Mouse (Mus musculus) lung, postnatal 0 days (tissue): ENCODE measurements at regions not wholly inside any gene's neighbourhood (a gene's known extent, or its start where the extent isn't known, plus 50 kb on each side); places are given as distances from the start of the nearest gene placed in this dataset.
A peak's percentile ranks its signal among the peaks of the same experiment; 100 is the strongest.

Experiments
- ATAC-seq: fragments of 200-750 bp; cut with Nextera tagmentation; 2 replicates; pipeline ENCODE4 v1.8.0; 2017; ENCODE audit warnings: moderate library complexity
- DNase-seq: peaks from one replicate; pipeline ENCODE4 v3.0.0-alpha.2; 2016; ENCODE audit warnings: low spot score
- H3K27ac ChIP-seq: fragments of 300-500 bp; sonication (generic); 2 replicates; pipeline ENCODE4 v1.5.1; 2014; ENCODE audit warnings: antibody characterized with exemption, mild to moderate bottlenecking, low read length, mixed read lengths
- H3K27me3 ChIP-seq: fragments of 300-500 bp; sonication (generic); replicated peaks from 2 replicates; pipeline ENCODE4 v1.6.1; 2014; ENCODE audit warnings: low read length, mixed read lengths; ENCODE audit not compliant: insufficient read depth
- H3K36me3 ChIP-seq: fragments of 300-500 bp; sonication (generic); 2 replicates; pipeline ENCODE4 v1.6.1; 2014; ENCODE audit warnings: low read length, mixed read lengths; ENCODE audit not compliant: insufficient read depth
- H3K4me1 ChIP-seq: fragments of 300-500 bp; sonication (generic); 2 replicates; pipeline ENCODE4 v1.6.1; 2014; ENCODE audit warnings: antibody characterized with exemption, low read depth, low read length, mixed read lengths; ENCODE audit not compliant: insufficient read depth
- H3K4me2 ChIP-seq: fragments of 300-500 bp; sonication (generic); replicated peaks from 2 replicates; pipeline ENCODE4 v1.6.1; 2014; ENCODE audit warnings: low read depth, mild to moderate bottlenecking, low read length, moderate library complexity, mixed read lengths
- H3K4me3 ChIP-seq: fragments of 300-500 bp; sonication (generic); 2 replicates; pipeline ENCODE4 v1.5.1; 2014; ENCODE audit warnings: low read depth, low read length
- H3K9ac ChIP-seq: fragments of 300-500 bp; sonication (generic); replicated peaks from 2 replicates; pipeline ENCODE4 v1.6.1; 2014; ENCODE audit warnings: low read depth, mild to moderate bottlenecking
- H3K9me3 ChIP-seq: fragments of 300-500 bp; sonication (generic); 2 replicates; pipeline ENCODE4 v1.6.1; 2016; ENCODE audit warnings: low read length, mixed read lengths
- CTCF ChIP-seq: IDR thresholded peaks from 2 replicates; pipeline ENCODE4 v1.5.1; 2016; ENCODE audit warnings: antibody characterized with exemption, mild to moderate bottlenecking
- EP300 ChIP-seq: IDR thresholded peaks from 2 replicates; pipeline ENCODE4 v1.6.1; 2016; ENCODE audit warnings: antibody characterized with exemption, mild to moderate bottlenecking, control low read depth
- WGBS: fragments of 180-500 bp; shearing (Covaris S2); extraction: QIAGEN DNeasy Blood & Tissue Kit; methylation state at CpG from one replicate; pipeline ENCODE4 v1.1.7; 2014; 5-methylcytosine and 5-hydroxymethylcytosine counted together

DNA sequence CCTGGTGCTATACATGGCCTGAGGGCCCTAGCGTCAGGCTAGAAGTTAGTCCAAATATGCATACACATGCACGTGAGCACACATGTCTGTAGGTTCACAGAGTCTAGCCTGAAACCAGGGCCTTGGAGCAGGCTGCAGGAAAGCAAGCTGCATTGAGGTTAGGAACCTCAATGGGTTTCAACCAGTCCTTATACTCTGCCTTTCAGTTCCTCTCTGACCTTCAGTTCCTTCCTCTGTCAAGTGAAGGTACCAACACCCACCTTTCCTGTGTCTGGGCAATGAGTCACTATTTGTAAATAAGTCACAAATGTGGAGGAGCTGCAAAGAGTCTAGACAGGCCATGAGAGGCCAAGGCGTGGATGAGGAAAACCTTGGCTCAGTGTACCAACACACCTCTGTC lies 89.1 kb upstream of the Zfp703 start:
- H3K4me3 ChIP-seq = no peak overlapping the region
- H3K36me3 ChIP-seq = no peaks in the 10 kb centered on the region
- no peaks in the 10 kb centered on the region for H3K27me3 ChIP-seq
- H3K9ac ChIP-seq = no peak overlapping the region
- ATAC-seq (peak; percentile 34), DNase-seq (peak; percentile 60)
- 57% methylated on average over 3 of the region's 3 CpGs for WGBS
- 0 out of 2 replicates have a peak, but pooled peaks cover 3% of the 10 kb centered on the region for H3K4me1 ChIP-seq
- H3K27ac ChIP-seq = no peak overlapping the region
- TF ChIP-seq CTCF (no peak), EP300 (peak; percentile 58)
- no peaks in the 10 kb centered on the region for H3K9me3 ChIP-seq
- H3K4me2 ChIP-seq = no peak overlapping the region

- DNase-seq (peak; percentile 64), ATAC-seq (peak; percentile 43)
- H3K36me3 ChIP-seq = no peaks in the 10 kb centered on the region
- no peaks in the 10 kb centered on the region for H3K27me3 ChIP-seq
- no peaks in the 10 kb centered on the region for H3K9me3 ChIP-seq
- TF ChIP-seq CTCF (no peak), EP300 (no peak)
- no peak overlapping the region for H3K4me2 ChIP-seq
- no peak overlapping the region for H3K4me3 ChIP-seq
- H3K27ac ChIP-seq = no peak overlapping the region
- no peak overlapping the region for H3K9ac ChIP-seq
- H3K4me1 ChIP-seq = no peaks in the 10 kb centered on the region
- 30% methylated on average over 11 of the region's 11 CpGs for WGBS
These were observed 85.2 kb upstream of the Zfp703 start for GRCm38 (mm10) chr8:26891881-26892280.

- no peak overlapping the region for H3K9ac ChIP-seq
- H3K4me3 ChIP-seq = no peak overlapping the region
- no peak overlapping the region for H3K4me2 ChIP-seq
- no peaks in the 10 kb centered on the region for H3K4me1 ChIP-seq
- no peaks in the 10 kb centered on the region for H3K27me3 ChIP-seq
- TF ChIP-seq CTCF (no peak), EP300 (no peak)
- H3K36me3 ChIP-seq = no peaks in the 10 kb centered on the region
- no peak overlapping the region for H3K27ac ChIP-seq
- 78% methylated on average over 7 of the region's 7 CpGs for WGBS
- H3K9me3 ChIP-seq = no peaks in the 10 kb centered on the region
- ATAC-seq = no peak
- no peak for DNase-seq
These were observed 84.7 kb upstream of the Zfp703 start for GRCm38 (mm10) chr8:26892380-26892779.

DNA sequence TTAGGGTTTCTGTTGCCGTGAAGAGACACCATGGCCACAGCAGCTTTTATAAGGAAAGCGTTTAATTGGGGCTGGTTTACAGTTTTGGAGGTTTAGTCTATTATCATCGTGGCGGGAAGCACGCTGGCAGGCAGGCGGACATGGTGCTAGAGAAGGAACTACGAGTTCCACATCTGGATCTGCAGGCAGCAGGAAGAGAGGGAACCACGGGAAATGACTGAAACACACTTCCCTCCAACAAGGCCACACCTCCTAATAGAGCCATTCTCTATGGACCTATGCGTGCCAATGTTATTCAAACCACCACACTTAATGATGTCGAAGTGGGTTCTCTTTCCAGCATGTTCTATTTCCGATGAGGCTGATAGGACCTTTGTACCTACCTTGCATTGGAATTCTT lies 81.3 kb upstream of the Zfp703 start:
- Histone ChIP-seq H3K36me3 (no peaks in the 10 kb centered on the region), H3K4me3 (no peak overlapping the region), H3K27me3 (no peaks in the 10 kb centered on the region), H3K9me3 (no peaks in the 10 kb centered on the region), H3K27ac (no peak overlapping the region), H3K9ac (no peak overlapping the region), H3K4me2 (no peak overlapping the region), H3K4me1 (no peaks in the 10 kb centered on the region)
- ATAC-seq (no peak), DNase-seq (no peak)
- TF ChIP-seq EP300 = no peak
- TF ChIP-seq CTCF = no peak
- 79% methylated on average over 11 of the region's 11 CpGs for WGBS

DNA sequence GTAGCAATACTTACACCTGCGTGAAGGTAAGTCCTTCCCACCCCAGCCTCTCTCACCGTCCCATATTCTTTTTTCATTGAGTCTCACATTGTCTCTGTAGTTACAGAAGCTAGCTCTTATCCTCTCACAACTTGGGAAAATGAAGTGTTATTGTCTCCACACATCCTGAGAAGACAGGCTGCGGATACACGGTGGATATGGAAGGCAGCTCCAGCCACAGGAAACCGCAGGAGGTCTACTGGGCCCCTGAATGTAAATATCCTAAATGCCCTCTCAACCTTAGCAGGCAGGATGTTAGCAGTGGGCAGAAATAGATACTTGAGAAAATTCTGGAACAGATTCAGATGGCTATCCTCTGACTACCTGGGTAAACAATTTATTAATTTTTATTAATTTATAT lies 73.8 kb upstream of the Zfp703 start:
- H3K27ac ChIP-seq = no peak overlapping the region
- DNase-seq = peak; percentile 18
- WGBS = 23% methylated on average over 5 of the region's 5 CpGs
- H3K4me1 ChIP-seq = peaks cover 6% of the 10 kb centered on the region; the same call in 1 of the 2 replicates
- no peak overlapping the region for H3K9ac ChIP-seq
- H3K36me3 ChIP-seq = no peaks in the 10 kb centered on the region
- no peak overlapping the region for H3K4me3 ChIP-seq
- no peaks in the 10 kb centered on the region for H3K27me3 ChIP-seq
- no peaks in the 10 kb centered on the region for H3K9me3 ChIP-seq
- H3K4me2 ChIP-seq = no peak overlapping the region
- TF ChIP-seq EP300 = no peak
- no peak for TF ChIP-seq CTCF
- ATAC-seq = no peak

DNA sequence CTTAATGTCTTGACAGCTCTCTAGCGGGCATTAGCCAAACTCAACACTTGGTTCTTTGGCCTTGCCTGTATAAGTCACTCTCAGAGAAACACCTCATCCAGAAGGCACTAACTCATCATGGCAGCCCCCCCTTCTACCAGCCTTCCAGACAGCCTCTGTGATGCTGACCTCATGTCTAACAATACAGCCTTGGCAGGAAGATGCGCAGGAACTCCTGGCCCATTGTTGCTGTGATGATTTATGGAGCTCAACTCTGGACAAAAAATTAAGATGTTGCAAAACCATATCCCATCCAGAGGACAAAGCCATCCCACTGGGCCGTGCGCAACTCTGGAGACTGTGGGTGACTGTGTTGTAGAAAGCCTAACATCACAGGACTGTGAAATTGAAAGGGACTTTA lies 70.9 kb upstream of the Zfp703 start:
- Histone ChIP-seq H3K36me3 (no peaks in the 10 kb centered on the region), H3K27me3 (no peaks in the 10 kb centered on the region), H3K9ac (no peak overlapping the region), H3K9me3 (no peaks in the 10 kb centered on the region), H3K4me3 (no peak overlapping the region), H3K4me1 (peaks cover 8% of the 10 kb centered on the region; the same call in 1 of the 2 replicates), H3K27ac (no peak overlapping the region), H3K4me2 (no peak overlapping the region)
- WGBS = 75% methylated on average over 4 of the region's 4 CpGs
- no peak for TF ChIP-seq CTCF
- no peak for TF ChIP-seq EP300
- peak; percentile 46 for ATAC-seq
- peak; percentile 25 for DNase-seq
